Mouse (Mus musculus) embryonic facial prominence, embryonic 13.5 days (tissue): ENCODE measurements around the gene Gm20518. TPM values are rescaled to one million over a fixed set of nuclear protein-coding genes. Genes with fewer than 3 reads are reported as not detected.

Source experiments
- ATAC-seq: fragments of 200-750 bp; cut with Nextera tagmentation; 2 replicates; pipeline ENCODE4 v1.8.0; 2017; ENCODE audit warnings: low read depth; ENCODE audit not compliant: insufficient number of reproducible peaks, insufficient read depth, low FRiP score, low TSS enrichment
- H3K27ac ChIP-seq: fragments of 300-500 bp; sonication (generic); 2 replicates; pipeline ENCODE4 v1.5.1; 2015; ENCODE audit warnings: moderate library complexity, mild to moderate bottlenecking, inconsistent platforms
- H3K27me3 ChIP-seq: fragments of 300-500 bp; sonication (generic); 2 replicates; pipeline ENCODE4 v1.6.1; 2015; ENCODE audit warnings: mild to moderate bottlenecking, inconsistent platforms
- H3K36me3 ChIP-seq: fragments of 300-500 bp; sonication (generic); 2 replicates; pipeline ENCODE4 v1.6.1; 2015; ENCODE audit warnings: mild to moderate bottlenecking, inconsistent platforms
- H3K4me1 ChIP-seq: fragments of 300-500 bp; sonication (generic); 2 replicates; pipeline ENCODE4 v1.6.1; 2015; ENCODE audit warnings: inconsistent platforms
- H3K4me2 ChIP-seq: fragments of 300-500 bp; sonication (generic); 2 replicates; pipeline ENCODE4 v1.6.1; 2015; ENCODE audit warnings: moderate library complexity, mild to moderate bottlenecking, inconsistent platforms
- H3K4me3 ChIP-seq: fragments of 300-500 bp; sonication (generic); 2 replicates; pipeline ENCODE4 v1.5.1; 2015; ENCODE audit warnings: mild to moderate bottlenecking, inconsistent platforms
- H3K9ac ChIP-seq: fragments of 300-500 bp; sonication (generic); 2 replicates; pipeline ENCODE4 v1.6.1; 2015; ENCODE audit warnings: mild to moderate bottlenecking, inconsistent platforms
- H3K9me3 ChIP-seq: fragments of 300-500 bp; sonication (generic); 2 replicates; pipeline ENCODE4 v1.6.1; 2016; ENCODE audit warnings: inconsistent platforms
- WGBS: fragments of 180-500 bp; shearing (Covaris S2); methylation state at CpG from one replicate; pipeline ENCODE4 v1.1.7; 2015; ENCODE audit warnings: mixed read lengths; 5-methylcytosine and 5-hydroxymethylcytosine counted together
- polyA plus RNA-seq: library from polyadenylated mRNA; unstranded; fragments of >200 nt; fragmentation: Nextera tagmentation; extraction: Ambion mirVana; gene quantifications from 2 replicates; pipeline ENCODE4 v1.2.1, GENCODE M21; 2015

Gene Gm20518
- polyA plus RNA-seq, 1 experiment from 2014 or later: 0.14 TPM

- Histone ChIP-seq H3K27ac (no peak within 1 kb of the TSS), H3K36me3 (peaks cover 36% of the 10 kb centered on the region), H3K9me3 (no peaks in the 10 kb centered on the region), H3K9ac (no peak within 1 kb of the TSS), H3K4me2 (no peak within 1 kb of the TSS), H3K4me1 (peaks cover 10% of the 10 kb centered on the region; the same call in 1 of the 2 replicates), H3K27me3 (peaks cover 50% of the 10 kb centered on the region), H3K4me3 (no peak within 1 kb of the TSS)
- no peak for ATAC-seq
- WGBS: 68% methylated on average over 6 of the region's 6 CpGs
These were observed 53.4 kb downstream of the Gm20518 start, which contains the start of gene Car15 for GRCm38 (mm10) chr16:17838051-17838450. Car15 (minus strand) TSS chr16:17838364.

- Histone ChIP-seq H3K9me3 (no peaks in the 10 kb centered on the region), H3K4me1 (peaks cover 23% of the 10 kb centered on the region; the same call in 1 of the 2 replicates), H3K4me3 (no peak overlapping the region), H3K27ac (no peak overlapping the region), H3K9ac (no peak overlapping the region), H3K27me3 (peaks cover 75% of the 10 kb centered on the region), H3K4me2 (no peak overlapping the region), H3K36me3 (peaks cover 11% of the 10 kb centered on the region; the same call in 1 of the 2 replicates)
- 53% methylated on average over 13 of the region's 13 CpGs for WGBS
- ATAC-seq: no peak
These were observed 56.0 kb downstream of the Gm20518 start for GRCm38 (mm10) chr16:17835481-17835880.

- no peak overlapping the region for H3K27ac ChIP-seq
- WGBS: 46% methylated on average over 7 of the region's 7 CpGs
- peaks cover 23% of the 10 kb centered on the region; the same call in 1 of the 2 replicates for H3K4me1 ChIP-seq
- H3K9me3 ChIP-seq: no peaks in the 10 kb centered on the region
- H3K4me3 ChIP-seq: peak overlapping the region; percentile 65
- H3K9ac ChIP-seq: peak overlapping the region; percentile 78
- peaks cover 85% of the 10 kb centered on the region for H3K27me3 ChIP-seq
- 0 out of 2 replicates have a peak, but pooled peaks cover 5% of the 10 kb centered on the region for H3K36me3 ChIP-seq
- ATAC-seq: no peak
- peak overlapping the region; percentile 98 for H3K4me2 ChIP-seq
These were observed 56.9 kb downstream of the Gm20518 start for GRCm38 (mm10) chr16:17834543-17834942.

GRCm38 (mm10) chr16:17833681-17834399 lies 57.6 kb downstream of the Gm20518 start:
- Histone ChIP-seq H3K36me3 (0 out of 2 replicates have a peak, but pooled peaks cover 4% of the 10 kb centered on the region), H3K27me3 (peaks cover 89% of the 10 kb centered on the region), H3K9me3 (no peaks in the 10 kb centered on the region), H3K9ac (peak overlapping the region; percentile 78), H3K4me2 (peak overlapping the region; percentile 98), H3K4me1 (peaks cover 23% of the 10 kb centered on the region; the same call in 1 of the 2 replicates), H3K27ac (no peak overlapping the region), H3K4me3 (peak overlapping the region; percentile 65)
- WGBS: under 1% methylated on average over 81 of the region's 103 CpGs
- ATAC-seq: peak; percentile 26; the same call in 1 of the 2 replicates

GRCm38 (mm10) chr16:17833321-17833680 lies 58.2 kb downstream of the Gm20518 start:
- peak overlapping the region; percentile 98 for H3K4me2 ChIP-seq
- H3K27ac ChIP-seq: no peak overlapping the region
- H3K9me3 ChIP-seq: no peaks in the 10 kb centered on the region
- H3K27me3 ChIP-seq: peaks cover 92% of the 10 kb centered on the region
- ATAC-seq: peak; percentile 45; the same call in 1 of the 2 replicates
- H3K4me1 ChIP-seq: peaks cover 23% of the 10 kb centered on the region; the same call in 1 of the 2 replicates
- under 1% methylated on average over 36 of the region's 37 CpGs for WGBS
- H3K9ac ChIP-seq: peak overlapping the region; percentile 78
- peak overlapping the region; percentile 65 for H3K4me3 ChIP-seq
- H3K36me3 ChIP-seq: no peaks in the 10 kb centered on the region

GRCm38 (mm10) chr16:17832821-17833220 lies 58.6 kb downstream of the Gm20518 start, which contains the start of gene B830017H08Rik:
B830017H08Rik (plus strand) TSS chr16:17833121.
- 19% methylated on average over 7 of the region's 7 CpGs for WGBS
- Histone ChIP-seq H3K4me3 (peak within 1 kb of the TSS; percentile 65), H3K4me2 (peak within 1 kb of the TSS; percentile 98), H3K27me3 (peaks cover 89% of the 10 kb centered on the region), H3K4me1 (peaks cover 23% of the 10 kb centered on the region; the same call in 1 of the 2 replicates), H3K36me3 (no peaks in the 10 kb centered on the region), H3K9me3 (no peaks in the 10 kb centered on the region), H3K27ac (no peak within 1 kb of the TSS), H3K9ac (peak within 1 kb of the TSS; percentile 78)
- no peak for ATAC-seq

GRCm38 (mm10) chr16:17831781-17832180 lies 59.7 kb downstream of the Gm20518 start:
- Histone ChIP-seq H3K27ac (no peak overlapping the region), H3K4me1 (peaks cover 23% of the 10 kb centered on the region; the same call in 1 of the 2 replicates), H3K9ac (no peak overlapping the region), H3K4me3 (no peak overlapping the region), H3K27me3 (peaks cover 79% of the 10 kb centered on the region), H3K9me3 (no peaks in the 10 kb centered on the region), H3K36me3 (no peaks in the 10 kb centered on the region), H3K4me2 (no peak overlapping the region)
- ATAC-seq: no peak
- WGBS: 13% methylated on average over 11 of the region's 11 CpGs

GRCm38 (mm10) chr16:17830385-17831178 lies 60.9 kb downstream of the Gm20518 start:
- ATAC-seq: no peak
- Histone ChIP-seq H3K27me3 (peaks cover 70% of the 10 kb centered on the region), H3K36me3 (no peaks in the 10 kb centered on the region), H3K4me1 (peaks cover 23% of the 10 kb centered on the region; the same call in 1 of the 2 replicates), H3K4me2 (no peak overlapping the region), H3K9me3 (no peaks in the 10 kb centered on the region), H3K9ac (no peak overlapping the region), H3K4me3 (no peak overlapping the region), H3K27ac (no peak overlapping the region)
- 50% methylated on average over 10 of the region's 10 CpGs for WGBS

- H3K9ac ChIP-seq: no peak overlapping the region
- no peaks in the 10 kb centered on the region for H3K36me3 ChIP-seq
- H3K4me2 ChIP-seq: no peak overlapping the region
- H3K4me1 ChIP-seq: peaks cover 17% of the 10 kb centered on the region; the same call in 1 of the 2 replicates
- no peak for ATAC-seq
- no peak overlapping the region for H3K27ac ChIP-seq
- H3K4me3 ChIP-seq: no peak overlapping the region
- H3K27me3 ChIP-seq: peaks cover 52% of the 10 kb centered on the region
- no peaks in the 10 kb centered on the region for H3K9me3 ChIP-seq
- WGBS: 51% methylated on average over 3 of the region's 3 CpGs
These were observed 62.6 kb downstream of the Gm20518 start for GRCm38 (mm10) chr16:17828867-17829266.

- H3K4me1 ChIP-seq: peaks cover 15% of the 10 kb centered on the region; the same call in 1 of the 2 replicates
- no peak overlapping the region for H3K4me3 ChIP-seq
- peaks cover 46% of the 10 kb centered on the region for H3K27me3 ChIP-seq
- ATAC-seq: no peak
- H3K4me2 ChIP-seq: no peak overlapping the region
- no peaks in the 10 kb centered on the region for H3K9me3 ChIP-seq
- no peak overlapping the region for H3K27ac ChIP-seq
- no peak overlapping the region for H3K9ac ChIP-seq
- no peaks in the 10 kb centered on the region for H3K36me3 ChIP-seq
- 92% methylated on average over 2 of the region's 2 CpGs for WGBS
These were observed 63.2 kb downstream of the Gm20518 start for GRCm38 (mm10) chr16:17828229-17828628.

GRCm38 (mm10) chr16:17826500-17826899 lies 65.0 kb downstream of the Gm20518 start:
- Histone ChIP-seq H3K4me1 (peaks cover 3% of the 10 kb centered on the region; the same call in 1 of the 2 replicates), H3K9ac (no peak overlapping the region), H3K4me2 (no peak overlapping the region), H3K4me3 (no peak overlapping the region), H3K27me3 (peaks cover 29% of the 10 kb centered on the region), H3K36me3 (no peaks in the 10 kb centered on the region), H3K27ac (no peak overlapping the region), H3K9me3 (no peaks in the 10 kb centered on the region)
- WGBS: 86% methylated on average over 2 of the region's 2 CpGs
- ATAC-seq: no peak
